Mouse (Mus musculus) forebrain, embryonic 15.5 days (tissue): ENCODE results near the gene Anks1. TPM values are rescaled to one million over a fixed set of nuclear protein-coding genes. Genes with fewer than 3 reads are reported as not detected.

Experiments
- ATAC-seq: fragments of 200-750 bp; cut with Nextera tagmentation; replicated peaks from 2 replicates; pipeline ENCODE4 v1.8.0; 2017; ENCODE audit warnings: mild to moderate bottlenecking, moderate TSS enrichment, moderate library complexity
- H3K27ac ChIP-seq: fragments of 300-500 bp; sonication (generic); replicated peaks from 2 replicates; pipeline ENCODE4 v1.5.1; 2015; ENCODE audit warnings: mild to moderate bottlenecking, inconsistent platforms
- H3K27me3 ChIP-seq: fragments of 300-500 bp; sonication (generic); 2 replicates; pipeline ENCODE4 v1.6.1; 2015; ENCODE audit warnings: inconsistent platforms
- H3K36me3 ChIP-seq: fragments of 300-500 bp; sonication (generic); 2 replicates; pipeline ENCODE4 v1.6.1; 2015; ENCODE audit warnings: mild to moderate bottlenecking, inconsistent platforms
- H3K4me1 ChIP-seq: fragments of 300-500 bp; sonication (generic); 2 replicates; pipeline ENCODE4 v1.6.1; 2015; ENCODE audit warnings: inconsistent platforms
- H3K4me2 ChIP-seq: fragments of 300-500 bp; sonication (generic); replicated peaks from 2 replicates; pipeline ENCODE4 v1.6.1; 2015; ENCODE audit warnings: mild to moderate bottlenecking, inconsistent platforms
- H3K4me3 ChIP-seq: fragments of 300-500 bp; sonication (generic); 2 replicates; pipeline ENCODE4 v1.5.1; 2015; ENCODE audit warnings: mild to moderate bottlenecking, inconsistent platforms
- H3K9ac ChIP-seq: fragments of 300-500 bp; sonication (generic); replicated peaks from 2 replicates; pipeline ENCODE4 v1.6.1; 2015; ENCODE audit warnings: mild to moderate bottlenecking, inconsistent platforms
- H3K9me3 ChIP-seq: fragments of 300-500 bp; sonication (generic); 2 replicates; pipeline ENCODE4 v1.6.1; 2016; ENCODE audit warnings: inconsistent platforms
- WGBS: fragments of 180-500 bp; shearing (Covaris S2); methylation state at CpG from one replicate; pipeline ENCODE4 v1.1.7; 2015; ENCODE audit warnings: mixed read lengths; 5-methylcytosine and 5-hydroxymethylcytosine counted together
- polyA plus RNA-seq: library from polyadenylated mRNA; unstranded; fragments of >200 nt; fragmentation: Nextera tagmentation; extraction: Ambion mirVana; gene quantifications from 2 replicates; pipeline ENCODE4 v1.2.1, GENCODE M21; 2015

Anks1 gene
- polyA plus RNA-seq, 1 experiment from 2014 or later, result 35.3 TPM

DNA sequence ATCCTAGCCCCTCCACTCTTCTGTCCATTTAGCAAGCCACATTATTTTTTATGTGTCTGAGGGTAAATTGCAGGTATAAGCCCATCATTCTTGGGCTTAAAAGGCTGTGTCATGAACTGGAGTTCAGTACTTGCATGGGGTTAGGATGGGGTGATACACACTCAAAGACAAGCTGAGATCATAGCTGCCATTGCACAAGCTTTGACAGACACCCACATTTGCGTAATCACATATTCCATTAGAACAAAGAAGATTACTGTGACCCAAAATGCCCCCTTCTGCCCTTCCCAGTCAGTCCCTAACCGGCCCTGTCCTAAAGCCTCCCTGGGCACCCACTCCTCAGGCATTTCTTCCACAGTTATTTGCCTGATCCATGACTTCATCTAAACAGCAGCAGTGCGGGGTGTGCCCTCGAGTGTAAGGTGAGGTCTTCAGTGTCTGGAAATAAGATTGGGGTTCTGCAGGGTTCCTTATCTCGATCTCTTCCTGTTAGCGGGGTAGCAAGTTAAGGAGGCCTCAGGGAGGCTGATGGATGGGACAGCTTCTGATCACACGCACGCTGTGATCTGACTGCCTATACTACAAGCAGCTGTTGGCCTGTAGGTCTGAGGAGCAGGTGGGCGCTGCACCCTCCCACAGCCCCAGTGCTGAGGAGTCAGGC is 122.3 kb downstream of the Anks1 start:
- WGBS, result 79% methylated on average over 9 of the region's 9 CpGs
- Histone ChIP-seq H3K9ac (no peak overlapping the region), H3K4me3 (no peak overlapping the region), H3K27me3 (no peaks in the 10 kb centered on the region), H3K27ac (peak overlapping the region; percentile 67; the same call in 1 of the 2 replicates), H3K4me2 (no peak overlapping the region), H3K4me1 (peaks cover 42% of the 10 kb centered on the region), H3K9me3 (no peaks in the 10 kb centered on the region), H3K36me3 (no peaks in the 10 kb centered on the region)
- no peak for ATAC-seq

DNA sequence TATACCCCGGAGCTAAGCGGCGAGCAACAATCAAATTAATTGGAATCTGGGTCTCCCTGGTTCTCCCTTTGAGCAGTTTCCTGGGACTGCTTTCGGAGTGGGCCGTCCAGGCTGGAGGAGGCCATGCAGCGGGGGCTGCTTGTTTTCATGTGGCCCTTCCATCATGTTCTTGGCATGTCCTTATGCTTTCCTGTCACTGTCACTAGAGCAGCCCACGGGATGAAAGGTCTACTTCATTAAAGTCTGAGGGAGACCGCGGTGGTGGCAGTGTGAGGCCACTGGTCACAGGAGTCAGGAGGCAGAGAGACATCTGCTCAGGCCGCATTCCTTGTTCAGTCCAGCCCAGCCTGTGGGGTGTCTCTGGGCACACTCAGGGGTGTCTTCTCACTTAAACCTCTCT is 123.1 kb downstream of the Anks1 start:
- Histone ChIP-seq H3K4me3 (no peak overlapping the region), H3K36me3 (no peaks in the 10 kb centered on the region), H3K9ac (no peak overlapping the region), H3K4me1 (peaks cover 44% of the 10 kb centered on the region), H3K4me2 (no peak overlapping the region), H3K9me3 (no peaks in the 10 kb centered on the region), H3K27ac (peak overlapping the region; percentile 67), H3K27me3 (no peaks in the 10 kb centered on the region)
- ATAC-seq, result no peak
- WGBS, result 42% methylated on average over 10 of the region's 10 CpGs

DNA sequence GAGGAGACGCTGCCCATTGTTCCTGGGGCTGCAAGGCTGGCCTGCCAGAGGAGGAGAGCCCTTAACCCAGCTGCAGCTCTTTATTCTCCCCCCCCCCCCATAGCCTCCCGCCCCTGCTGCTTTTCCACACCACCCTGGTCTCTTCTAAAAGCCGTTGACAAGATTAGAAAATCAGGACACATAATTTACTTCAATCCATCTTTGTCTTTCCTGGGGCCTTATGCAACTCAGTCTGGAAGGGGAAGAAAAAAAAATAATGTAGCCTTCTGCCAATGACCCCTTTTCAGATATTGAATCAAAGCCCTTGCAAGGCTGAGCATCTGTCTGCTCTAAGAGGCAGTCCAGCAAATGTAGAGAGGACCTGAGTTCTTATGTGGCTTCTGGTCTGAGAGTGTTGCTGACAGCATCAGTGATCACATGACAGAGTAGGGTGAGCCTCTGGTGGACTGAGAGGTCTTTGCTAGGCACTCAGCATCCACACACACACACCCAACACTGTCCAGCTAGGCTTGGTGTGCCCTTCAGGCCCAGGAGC is 124.0 kb downstream of the Anks1 start:
- no peaks in the 10 kb centered on the region for H3K9me3 ChIP-seq
- no peak overlapping the region; the same call in 1 of the 2 replicates for H3K9ac ChIP-seq
- no peaks in the 10 kb centered on the region for H3K36me3 ChIP-seq
- H3K27ac ChIP-seq, result peak overlapping the region; percentile 67
- 5% methylated on average over 3 of the region's 3 CpGs for WGBS
- no peak overlapping the region for H3K4me2 ChIP-seq
- ATAC-seq, result no peak
- H3K27me3 ChIP-seq, result no peaks in the 10 kb centered on the region
- H3K4me3 ChIP-seq, result no peak overlapping the region
- H3K4me1 ChIP-seq, result peaks cover 47% of the 10 kb centered on the region

DNA sequence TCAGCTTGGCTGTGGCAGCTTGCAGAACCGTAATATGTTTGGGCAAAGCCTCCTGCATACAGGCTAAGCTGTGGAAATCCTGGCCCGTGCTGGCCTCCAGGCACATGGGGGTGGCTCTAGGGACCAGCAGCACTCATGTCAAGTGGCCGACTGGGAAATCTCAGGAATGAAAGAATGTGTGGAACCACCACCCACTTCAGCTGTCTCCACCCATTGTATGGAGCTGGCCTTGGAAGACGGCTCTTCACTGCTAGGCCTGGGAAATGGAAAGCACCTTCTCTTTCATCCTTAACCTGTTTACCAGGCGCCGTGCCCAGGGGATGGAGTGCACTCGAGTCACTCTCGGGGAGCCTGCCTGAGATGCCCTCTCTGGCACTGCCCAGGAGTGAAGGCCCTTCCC is 125.9 kb downstream of the Anks1 start:
- WGBS, result 72% methylated on average over 8 of the region's 8 CpGs
- Histone ChIP-seq H3K4me1 (peaks cover 44% of the 10 kb centered on the region), H3K27ac (no peak overlapping the region; the same call in 1 of the 2 replicates), H3K36me3 (no peaks in the 10 kb centered on the region), H3K27me3 (no peaks in the 10 kb centered on the region), H3K9me3 (no peaks in the 10 kb centered on the region), H3K9ac (no peak overlapping the region), H3K4me3 (no peak overlapping the region), H3K4me2 (no peak overlapping the region)
- ATAC-seq, result no peak

DNA sequence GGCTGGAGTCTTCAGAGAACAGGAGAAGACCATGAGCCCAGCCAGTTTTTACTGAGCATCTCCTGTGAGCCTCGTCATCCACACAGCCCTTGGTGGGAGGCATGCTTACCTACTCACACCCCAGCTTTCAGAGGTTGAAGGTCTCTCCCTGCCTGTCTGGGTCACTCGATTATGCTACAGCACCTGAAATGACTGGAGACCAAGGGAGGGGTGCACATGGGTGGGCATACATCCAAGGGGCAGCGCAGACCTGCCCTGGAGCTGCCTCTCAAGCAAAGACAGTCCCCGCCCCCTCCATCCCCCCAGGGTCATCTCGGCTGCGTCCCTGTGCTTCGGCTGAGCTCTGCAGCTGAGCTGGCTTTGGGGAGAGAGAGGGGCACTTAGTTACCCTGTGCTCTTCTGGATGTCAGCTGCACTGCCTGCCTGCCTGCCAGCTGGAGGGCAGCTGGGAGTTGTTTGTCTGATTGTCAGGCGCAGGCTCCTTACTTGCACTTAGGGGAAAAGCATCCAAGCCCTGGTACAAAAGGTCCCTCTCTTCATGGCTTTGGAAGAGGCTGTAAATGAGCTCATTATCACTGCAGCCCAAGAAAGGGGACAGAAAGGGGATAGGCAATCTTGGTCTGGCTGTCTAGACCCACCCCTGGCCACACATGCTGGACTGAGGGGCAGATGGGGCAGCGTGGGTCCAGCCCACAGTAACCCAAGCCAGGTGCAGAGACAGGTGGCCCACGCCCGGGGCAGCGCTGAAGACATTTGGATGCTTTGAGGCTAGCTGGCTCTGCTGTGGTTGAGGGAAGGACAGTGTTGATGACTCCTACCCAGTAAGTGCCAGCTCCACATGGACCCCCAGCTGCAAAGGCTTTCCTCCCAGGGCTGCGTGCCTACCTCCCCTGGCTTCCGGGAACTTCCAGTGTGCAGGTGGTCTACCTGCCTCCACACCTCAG is 128.0 kb downstream of the Anks1 start:
- peak; percentile 36; the same call in 1 of the 2 replicates for ATAC-seq
- WGBS, result 46% methylated on average over 14 of the region's 14 CpGs
- no peaks in the 10 kb centered on the region for H3K9me3 ChIP-seq

DNA sequence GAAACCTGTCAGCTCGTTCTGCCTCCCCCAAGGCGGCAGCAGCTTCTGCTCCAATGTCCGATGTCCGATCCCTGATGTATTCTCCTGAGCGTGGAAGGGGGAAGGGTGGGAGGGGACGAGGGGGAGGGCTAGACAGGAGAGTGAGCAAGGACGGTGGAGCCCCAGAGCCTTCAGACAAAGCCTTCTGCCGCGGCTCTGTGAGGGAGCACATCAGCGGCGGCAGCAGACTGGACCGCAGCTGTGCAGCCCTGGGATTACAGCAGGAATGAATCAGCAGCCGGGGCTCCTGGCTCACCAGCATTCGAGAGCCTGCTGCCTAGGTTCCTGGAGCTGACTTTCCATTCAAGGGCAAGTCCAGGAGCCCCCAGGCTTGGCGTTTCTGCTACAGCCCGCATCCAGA is 131.5 kb downstream of the Anks1 start:
- H3K27me3 ChIP-seq, result no peaks in the 10 kb centered on the region
- H3K4me2 ChIP-seq, result peak overlapping the region; percentile 49
- peak overlapping the region; percentile 33 for H3K4me3 ChIP-seq
- H3K36me3 ChIP-seq, result no peaks in the 10 kb centered on the region
- 9% methylated on average over 16 of the region's 16 CpGs for whole genome bisulfite sequencing
- H3K9me3 ChIP-seq, result no peaks in the 10 kb centered on the region
- H3K9ac ChIP-seq, result peak overlapping the region; percentile 46
- H3K27ac ChIP-seq, result peak overlapping the region; percentile 77
- ATAC-seq, result peak; percentile 51
- peaks cover 50% of the 10 kb centered on the region for H3K4me1 ChIP-seq

More for the DNA sequence above, 128.0 kb downstream of the Anks1 start:
- H3K4me2 ChIP-seq, result no peak overlapping the region
- H3K4me3 ChIP-seq, result no peak overlapping the region
- peak overlapping the region; percentile 81 for H3K27ac ChIP-seq
- H3K4me1 ChIP-seq, result peaks cover 53% of the 10 kb centered on the region
- H3K36me3 ChIP-seq, result no peaks in the 10 kb centered on the region
- H3K27me3 ChIP-seq, result no peaks in the 10 kb centered on the region
- H3K9ac ChIP-seq, result no peak overlapping the region

DNA sequence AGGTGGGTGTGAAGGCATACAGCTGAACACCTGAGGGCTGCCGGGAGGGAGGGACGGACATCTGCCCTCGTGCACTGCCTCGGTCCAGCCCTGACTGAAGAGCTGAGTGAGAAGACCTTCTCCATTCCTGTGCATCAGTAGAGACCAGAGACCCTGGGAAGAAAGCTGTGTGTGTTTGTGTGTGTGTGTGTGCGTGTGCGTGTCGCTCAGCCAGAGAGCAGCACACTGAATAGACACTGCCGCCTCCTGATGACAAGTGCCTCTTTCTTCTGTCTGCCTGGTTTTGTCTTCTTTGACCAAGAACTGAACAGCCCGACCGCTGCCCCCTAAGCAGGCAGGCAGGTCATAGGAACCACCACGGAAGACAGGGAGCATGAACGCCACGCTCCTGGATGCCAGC is 132.2 kb downstream of the Anks1 start:
- WGBS, result 51% methylated on average over 13 of the region's 13 CpGs
- Histone ChIP-seq H3K4me2 (peak overlapping the region; percentile 49), H3K9me3 (no peaks in the 10 kb centered on the region), H3K36me3 (no peaks in the 10 kb centered on the region), H3K9ac (peak overlapping the region; percentile 46), H3K27me3 (no peaks in the 10 kb centered on the region), H3K4me1 (peaks cover 50% of the 10 kb centered on the region), H3K4me3 (peak overlapping the region; percentile 33), H3K27ac (peak overlapping the region; percentile 83)
- no peak for ATAC-seq

DNA sequence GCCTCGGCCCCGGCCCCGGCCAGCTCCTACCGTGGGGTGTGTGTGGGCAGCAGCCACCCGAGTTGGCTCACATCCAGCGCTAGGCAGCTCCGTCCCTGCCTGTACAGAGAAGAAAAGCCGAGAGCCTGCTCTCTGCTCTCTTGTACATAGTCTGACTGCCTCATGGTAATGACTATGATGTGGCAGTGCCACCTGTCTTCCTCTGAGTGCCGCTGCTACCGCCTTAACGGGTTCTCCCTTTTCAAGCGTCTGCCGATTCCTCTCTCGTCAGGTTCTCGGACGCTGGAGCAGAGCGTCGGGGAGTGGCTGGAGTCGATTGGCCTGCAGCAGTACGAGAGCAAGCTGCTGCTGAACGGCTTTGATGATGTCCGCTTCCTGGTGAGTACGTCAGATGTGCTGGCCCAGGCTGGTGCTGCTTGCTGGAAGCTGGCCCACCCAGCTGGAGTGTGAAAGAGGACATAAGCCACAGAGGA is 133.2 kb downstream of the Anks1 start:
- no peaks in the 10 kb centered on the region for H3K36me3 ChIP-seq
- H3K27ac ChIP-seq, result peak overlapping the region; percentile 83
- peak overlapping the region; percentile 49 for H3K4me2 ChIP-seq
- H3K9ac ChIP-seq, result peak overlapping the region; percentile 42
- H3K4me3 ChIP-seq, result peak overlapping the region; percentile 33
- peak; percentile 82 for ATAC-seq
- no peaks in the 10 kb centered on the region for H3K9me3 ChIP-seq
- no peaks in the 10 kb centered on the region for H3K27me3 ChIP-seq
- 14% methylated on average over 23 of the region's 23 CpGs for WGBS
- H3K4me1 ChIP-seq, result peaks cover 47% of the 10 kb centered on the region

DNA sequence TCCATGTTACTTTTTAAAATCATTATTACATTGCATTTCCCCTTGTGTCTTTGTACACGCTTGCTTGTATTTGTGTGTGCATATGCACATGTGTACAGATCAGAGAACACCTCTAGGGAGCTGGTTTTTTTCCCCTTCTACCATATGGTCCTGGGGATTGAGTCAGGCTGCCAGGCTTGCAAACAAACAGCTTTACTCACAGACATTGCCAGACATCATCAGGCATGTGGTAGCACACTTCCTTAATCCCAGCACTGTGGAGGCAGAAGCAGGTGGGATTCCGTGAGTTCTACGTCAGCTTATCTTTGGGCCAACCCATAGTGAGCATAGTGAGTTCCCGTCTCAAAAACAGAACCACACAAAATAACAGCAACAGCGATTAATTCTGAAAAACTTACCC is 137.9 kb downstream of the Anks1 start:
- no peak overlapping the region for H3K4me2 ChIP-seq
- no peaks in the 10 kb centered on the region for H3K27me3 ChIP-seq
- peaks cover 23% of the 10 kb centered on the region for H3K4me1 ChIP-seq
- peaks cover 7% of the 10 kb centered on the region for H3K36me3 ChIP-seq
- H3K4me3 ChIP-seq, result no peak overlapping the region
- no peak overlapping the region for H3K27ac ChIP-seq
- 73% methylated on average over 5 of the region's 5 CpGs for WGBS
- no peak for ATAC-seq
- H3K9me3 ChIP-seq, result no peaks in the 10 kb centered on the region
- no peak overlapping the region for H3K9ac ChIP-seq

DNA sequence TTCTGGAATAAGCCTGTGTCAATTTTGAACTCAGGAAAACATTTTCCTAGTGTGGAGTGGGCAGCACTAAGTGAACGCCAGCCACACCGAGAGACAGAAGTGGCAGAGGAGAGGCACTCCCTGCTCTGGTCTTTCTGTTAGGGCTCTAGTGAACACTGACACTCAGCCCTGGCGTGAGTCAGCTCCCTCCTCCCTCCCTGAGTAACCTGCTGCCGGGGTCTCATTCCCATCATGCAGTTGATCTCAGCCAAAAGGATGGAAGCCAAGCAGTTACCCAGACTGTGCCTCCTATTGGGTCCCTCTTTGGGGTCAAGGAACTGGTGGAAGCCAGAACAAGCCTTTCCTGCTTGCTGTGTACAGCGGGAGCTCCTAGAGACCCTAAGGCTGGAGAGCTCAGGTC is 138.4 kb downstream of the Anks1 start:
- ATAC-seq, result no peak
- H3K9me3 ChIP-seq, result no peaks in the 10 kb centered on the region
- H3K27ac ChIP-seq, result no peak overlapping the region
- WGBS, result 75% methylated on average over 5 of the region's 5 CpGs
- H3K9ac ChIP-seq, result no peak overlapping the region
- H3K27me3 ChIP-seq, result no peaks in the 10 kb centered on the region
- no peak overlapping the region for H3K4me3 ChIP-seq
- no peak overlapping the region for H3K4me2 ChIP-seq
- peaks cover 18% of the 10 kb centered on the region for H3K4me1 ChIP-seq
- H3K36me3 ChIP-seq, result peaks cover 9% of the 10 kb centered on the region

DNA sequence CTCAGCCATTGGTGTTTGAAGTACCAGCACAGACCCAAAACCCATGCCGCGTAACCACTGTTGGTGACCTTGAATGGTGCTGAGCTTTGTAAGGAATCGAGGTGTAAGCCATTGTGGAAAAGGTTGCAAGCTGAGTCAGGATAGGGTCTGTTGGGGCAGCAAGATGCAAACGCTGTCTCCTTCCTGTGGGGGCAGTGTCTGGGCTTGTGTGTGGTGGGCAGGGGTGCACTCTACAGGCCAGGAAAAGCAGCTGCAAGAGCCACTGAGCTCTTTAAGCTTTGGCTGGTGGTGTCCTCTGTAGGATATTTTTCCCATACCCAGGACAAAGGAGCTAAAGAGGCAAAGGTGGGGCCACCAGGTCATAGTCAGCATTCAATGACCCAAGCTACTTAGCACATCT is 139.3 kb downstream of the Anks1 start:
- Histone ChIP-seq H3K9me3 (no peaks in the 10 kb centered on the region), H3K4me2 (no peak overlapping the region), H3K4me3 (no peak overlapping the region), H3K27me3 (no peaks in the 10 kb centered on the region), H3K4me1 (peaks cover 9% of the 10 kb centered on the region), H3K36me3 (peaks cover 15% of the 10 kb centered on the region), H3K27ac (no peak overlapping the region), H3K9ac (no peak overlapping the region)
- peak; percentile 58; the same call in 1 of the 2 replicates for ATAC-seq
- 50% methylated on average over 4 of the region's 4 CpGs for WGBS

DNA sequence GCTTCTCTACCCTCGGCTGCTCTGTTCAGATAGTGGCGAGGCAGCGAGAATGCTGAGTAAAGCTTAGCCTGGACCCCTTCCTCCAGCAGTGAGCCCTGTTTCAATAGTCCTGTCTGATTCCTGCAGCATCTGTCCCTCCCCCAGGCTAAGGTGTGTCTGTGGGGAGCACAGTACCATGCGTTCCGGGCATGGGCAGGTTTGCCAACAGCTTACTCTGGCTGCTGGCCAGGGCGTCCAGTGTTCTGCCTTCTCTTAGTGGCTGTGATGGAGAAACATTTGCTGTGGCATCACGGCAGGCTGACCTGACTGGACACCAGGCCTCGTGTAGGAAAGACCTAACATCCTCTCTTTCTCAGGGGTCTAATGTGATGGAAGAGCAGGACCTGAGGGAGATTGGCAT is 141.1 kb downstream of the Anks1 start:
- no peak overlapping the region for H3K9ac ChIP-seq
- ATAC-seq, result no peak
- peaks cover 27% of the 10 kb centered on the region for H3K36me3 ChIP-seq
- no peaks in the 10 kb centered on the region for H3K27me3 ChIP-seq
- no peak overlapping the region for H3K27ac ChIP-seq
- H3K4me3 ChIP-seq, result no peak overlapping the region
- no peaks in the 10 kb centered on the region for H3K9me3 ChIP-seq
- no peak overlapping the region for H3K4me2 ChIP-seq
- peaks cover 6% of the 10 kb centered on the region; the same call in 1 of the 2 replicates for H3K4me1 ChIP-seq
- 90% methylated on average over 8 of the region's 8 CpGs for WGBS
